Mouse (Mus musculus) layer of hippocampus, postnatal 10 days (tissue): ENCODE data around the gene Pgam2. TPM values are rescaled to one million over a fixed set of nuclear protein-coding genes. Genes with fewer than 3 reads are reported as not detected.
A peak's percentile ranks its signal among the peaks of the same experiment; 100 is the strongest.

Experiments
- DNase-seq, 2 experiments: peaks; one replicate each; pipeline ENCODE4 v3.0.0; 2021; ENCODE audit warnings: low spot score in 2 of 2
- long read RNA-seq: library from polyadenylated mRNA; stranded (forward); transcript quantifications from one replicate; pipeline ENCODE4 v2.0.0, GENCODE M21; 2023
- total RNA-seq, 2 experiments: library from RNA; stranded (reverse); gene quantifications; 2 replicates each; pipeline ENCODE4 v1.2.3; 2021

Gene Pgam2
- total RNA-seq: 1 to 10 TPM; 7.0 to 7.4 TPM
- long read RNA-seq, transcript Pgam2-201 (3 exons, 840 nt): major isoform, 7 of 8 reads
- long read RNA-seq, partial matches to known transcripts: 1 of 8 reads
- long read RNA-seq, other reads (novel, unspliced or antisense): 0 of 8 reads

- DNase-seq: peak in 1 of 2 experiments; percentile 36
Measured at GRCm38 (mm10) chr11:5803551-5803981, at the start of gene Pgam2. Pgam2 (minus strand) TSS chr11:5803733.

- DNase-seq: no peak
Measured at GRCm38 (mm10) chr11:5852314-5852713, 48.8 kb upstream of the Pgam2 start.

- no peak for DNase-seq
Measured at GRCm38 (mm10) chr11:5851021-5851736, 47.6 kb upstream of the Pgam2 start.

GRCm38 (mm10) chr11:5850452-5850851 lies 46.9 kb upstream of the Pgam2 start:
- no peak for DNase-seq

- no peak for DNase-seq
Measured at GRCm38 (mm10) chr11:5849316-5849715, 45.8 kb upstream of the Pgam2 start.

- DNase-seq: peak; percentile 59 to 62
Measured at GRCm38 (mm10) chr11:5848741-5849140, 45.2 kb upstream of the Pgam2 start.

GRCm38 (mm10) chr11:5846639-5847345 lies 43.3 kb upstream of the Pgam2 start:
- DNase-seq: no peak

- DNase-seq: no peak
Measured at GRCm38 (mm10) chr11:5843131-5843530, 39.6 kb upstream of the Pgam2 start.

GRCm38 (mm10) chr11:5841751-5842150 lies 38.2 kb upstream of the Pgam2 start:
- no peak for DNase-seq

- no peak for DNase-seq
Measured at GRCm38 (mm10) chr11:5840346-5840745, 36.8 kb upstream of the Pgam2 start.

GRCm38 (mm10) chr11:5837251-5838246 lies 34.0 kb upstream of the Pgam2 start, which contains the start of gene Polm:
Polm (minus strand) TSS chr11:5838016.
- DNase-seq: peak; percentile 82 to 89

GRCm38 (mm10) chr11:5836126-5836525 lies 32.6 kb upstream of the Pgam2 start:
- DNase-seq: no peak

- no peak for DNase-seq
Measured at GRCm38 (mm10) chr11:5835057-5835456, 31.5 kb upstream of the Pgam2 start.

GRCm38 (mm10) chr11:5834506-5834905 lies 31.0 kb upstream of the Pgam2 start:
- no peak for DNase-seq

GRCm38 (mm10) chr11:5829327-5829726 lies 25.8 kb upstream of the Pgam2 start:
- no peak for DNase-seq

- no peak for DNase-seq
Measured at GRCm38 (mm10) chr11:5828509-5829191, 25.1 kb upstream of the Pgam2 start.

GRCm38 (mm10) chr11:5827931-5828330 lies 24.4 kb upstream of the Pgam2 start:
- DNase-seq: no peak

GRCm38 (mm10) chr11:5825432-5825831 lies 21.9 kb upstream of the Pgam2 start:
- DNase-seq: no peak

GRCm38 (mm10) chr11:5819223-5819622 lies 15.7 kb upstream of the Pgam2 start:
- no peak for DNase-seq

GRCm38 (mm10) chr11:5813381-5813780 lies 9.8 kb upstream of the Pgam2 start:
- DNase-seq: no peak
